Mouse (Mus musculus) T-cell, adult 2 months (primary cell): ENCODE measurements at regions not wholly inside any gene's neighbourhood (a gene's known extent, or its start where the extent isn't known, plus 50 kb on each side); places are given as distances from the start of the nearest gene placed in this dataset.

Experiments
- DNase-seq: peaks from one replicate; pipeline ENCODE4 v3.0.0; 2022; ENCODE audit warnings: low spot score

DNA sequence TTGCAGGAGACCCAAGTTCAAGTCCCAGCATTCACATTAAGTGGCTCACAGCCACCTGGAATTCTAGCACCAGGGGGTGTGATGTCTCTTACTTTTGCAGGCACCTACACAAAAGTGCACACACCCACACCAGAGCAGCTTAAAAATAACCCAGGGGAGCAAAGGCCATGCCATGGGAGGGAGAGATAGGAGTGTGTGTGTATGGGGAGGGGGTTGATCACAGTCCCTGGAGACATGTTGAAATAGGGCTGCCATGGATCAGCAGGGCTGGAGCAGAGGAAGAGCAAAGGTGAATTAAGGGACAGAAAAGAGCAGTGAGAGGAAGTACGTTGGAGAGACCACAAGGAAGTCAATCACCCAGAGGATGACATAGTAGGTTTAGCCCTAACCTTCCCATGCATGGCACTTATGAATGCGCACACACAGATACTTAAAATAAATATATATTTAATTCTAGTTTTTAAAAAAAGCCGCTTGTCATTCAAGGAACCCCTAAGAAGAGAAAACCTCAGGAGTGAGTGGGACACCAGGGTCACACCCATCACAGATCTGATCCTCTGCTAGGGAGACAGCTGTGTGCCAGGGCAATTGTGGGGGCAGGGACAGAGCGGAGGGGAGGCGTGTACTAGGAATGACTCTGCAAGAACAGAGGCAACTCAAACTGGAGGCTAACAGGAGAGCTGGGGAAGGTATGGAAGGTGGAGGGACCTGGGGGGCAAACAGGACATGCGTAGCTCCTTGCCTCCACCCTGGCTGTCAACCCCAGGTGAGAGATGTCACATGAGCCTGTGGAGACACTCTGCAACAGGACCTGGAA is 189.5 kb upstream of the Rybp start:
- no peak for DNase-seq

DNA sequence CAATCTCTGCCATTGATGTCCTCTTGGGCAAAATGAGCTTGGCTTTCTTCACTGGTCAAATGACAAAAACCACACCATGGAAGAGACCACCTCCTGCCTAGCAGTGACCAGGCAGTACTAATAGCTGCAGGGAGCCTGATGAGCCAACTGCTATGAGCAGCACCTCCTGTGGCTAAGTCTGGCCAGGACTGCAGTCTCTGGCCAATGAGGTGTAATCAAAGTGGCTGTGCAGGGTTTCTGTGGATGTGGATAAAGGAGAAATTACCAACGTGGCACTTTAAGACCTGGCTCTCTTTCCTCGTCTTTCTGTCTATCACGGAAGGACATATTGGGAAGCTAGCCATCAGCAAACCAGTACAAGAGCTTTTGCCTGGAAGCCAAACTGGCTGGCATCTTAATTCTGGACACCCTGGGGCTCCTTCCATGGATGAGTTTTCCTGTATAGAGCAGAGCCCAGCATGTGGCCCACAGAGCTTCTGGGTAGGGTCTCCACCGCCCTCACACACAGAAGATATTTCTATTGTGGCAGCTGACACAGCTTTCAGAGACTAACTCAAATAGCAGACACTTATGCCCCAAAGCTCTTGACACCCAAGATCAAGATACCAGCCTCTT is 188.2 kb upstream of the Rybp start:
- no peak for DNase-seq

DNA sequence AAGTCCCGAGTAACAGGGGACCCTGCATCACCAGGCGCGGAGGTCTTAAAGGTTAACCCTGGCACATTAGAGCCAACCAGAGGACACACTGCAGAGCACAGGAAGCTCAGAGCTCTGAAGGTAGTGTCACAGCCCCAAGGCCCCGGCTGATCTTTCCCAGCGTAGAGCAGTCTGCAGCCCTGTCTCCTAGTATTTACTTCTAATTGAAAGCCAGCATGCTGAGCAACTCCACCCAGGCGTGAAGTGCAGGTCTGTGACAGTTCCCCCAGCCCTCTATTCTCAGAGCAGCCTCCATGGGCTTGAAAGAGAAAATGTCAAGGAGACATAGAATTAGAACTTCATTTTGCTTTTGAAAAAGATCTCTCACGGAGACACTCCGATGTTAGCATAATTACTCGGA is 187.0 kb upstream of the Rybp start:
- no peak for DNase-seq

DNA sequence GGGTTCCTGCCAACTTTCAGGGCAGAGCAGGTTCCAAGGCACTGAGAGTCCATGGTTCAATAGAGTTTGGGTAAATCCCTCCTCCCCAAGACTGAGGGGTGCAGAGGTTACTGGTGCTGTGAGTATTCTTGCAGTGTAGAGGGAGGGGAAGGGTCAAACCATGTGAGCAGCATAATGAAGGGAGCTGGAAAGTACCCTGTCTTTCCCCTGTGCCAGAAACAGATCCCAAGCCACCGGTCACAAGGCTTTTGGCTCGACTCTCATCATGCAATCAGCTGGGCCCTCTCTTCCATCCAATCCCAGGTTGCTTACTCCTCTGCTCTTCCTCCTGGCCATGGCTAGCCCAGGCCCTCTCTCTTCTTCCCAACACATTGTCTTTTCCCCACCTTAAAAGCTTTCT is 182.8 kb upstream of the Rybp start:
- DNase-seq = no peak

DNA sequence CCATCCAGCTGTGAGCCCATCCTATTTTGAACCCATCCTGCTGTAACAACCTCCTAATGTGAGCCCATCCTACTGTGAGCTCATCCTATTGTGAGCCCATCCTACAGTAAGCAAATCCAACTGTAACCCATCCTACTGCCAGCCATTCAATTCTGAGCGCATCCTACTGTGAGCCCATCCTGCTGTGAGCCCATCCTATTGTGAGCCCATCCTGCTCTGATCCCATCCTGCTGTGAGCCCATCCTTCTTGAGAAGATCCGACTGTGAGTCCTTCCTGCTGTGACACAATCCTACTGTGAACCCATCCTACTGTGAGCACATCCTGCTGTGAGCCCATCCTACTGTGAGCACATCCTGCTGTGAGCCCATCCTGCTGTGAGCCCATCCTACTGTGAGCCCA is 175.5 kb upstream of the Rybp start:
- DNase-seq = no peak

DNA sequence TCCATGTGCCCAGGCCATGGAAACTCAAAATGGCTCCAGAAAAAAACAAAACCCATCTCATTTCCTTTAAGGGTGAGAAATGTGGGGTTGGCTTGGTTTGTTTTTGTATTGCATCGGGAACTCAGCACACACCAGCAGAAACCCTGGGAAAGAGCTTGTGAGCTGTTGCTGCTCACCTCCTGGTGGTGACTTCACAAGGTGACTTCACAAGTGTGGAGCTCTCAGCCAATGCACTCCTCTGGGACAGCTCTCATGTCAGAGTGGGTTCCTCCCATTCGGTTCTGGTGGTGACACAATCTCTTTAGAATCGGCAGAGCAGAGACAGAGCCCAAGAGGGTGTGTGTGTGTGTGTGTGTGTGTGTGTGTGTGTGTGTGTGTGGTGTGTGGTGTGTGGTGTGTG is 166.1 kb upstream of the Rybp start:
- no peak for DNase-seq

DNA sequence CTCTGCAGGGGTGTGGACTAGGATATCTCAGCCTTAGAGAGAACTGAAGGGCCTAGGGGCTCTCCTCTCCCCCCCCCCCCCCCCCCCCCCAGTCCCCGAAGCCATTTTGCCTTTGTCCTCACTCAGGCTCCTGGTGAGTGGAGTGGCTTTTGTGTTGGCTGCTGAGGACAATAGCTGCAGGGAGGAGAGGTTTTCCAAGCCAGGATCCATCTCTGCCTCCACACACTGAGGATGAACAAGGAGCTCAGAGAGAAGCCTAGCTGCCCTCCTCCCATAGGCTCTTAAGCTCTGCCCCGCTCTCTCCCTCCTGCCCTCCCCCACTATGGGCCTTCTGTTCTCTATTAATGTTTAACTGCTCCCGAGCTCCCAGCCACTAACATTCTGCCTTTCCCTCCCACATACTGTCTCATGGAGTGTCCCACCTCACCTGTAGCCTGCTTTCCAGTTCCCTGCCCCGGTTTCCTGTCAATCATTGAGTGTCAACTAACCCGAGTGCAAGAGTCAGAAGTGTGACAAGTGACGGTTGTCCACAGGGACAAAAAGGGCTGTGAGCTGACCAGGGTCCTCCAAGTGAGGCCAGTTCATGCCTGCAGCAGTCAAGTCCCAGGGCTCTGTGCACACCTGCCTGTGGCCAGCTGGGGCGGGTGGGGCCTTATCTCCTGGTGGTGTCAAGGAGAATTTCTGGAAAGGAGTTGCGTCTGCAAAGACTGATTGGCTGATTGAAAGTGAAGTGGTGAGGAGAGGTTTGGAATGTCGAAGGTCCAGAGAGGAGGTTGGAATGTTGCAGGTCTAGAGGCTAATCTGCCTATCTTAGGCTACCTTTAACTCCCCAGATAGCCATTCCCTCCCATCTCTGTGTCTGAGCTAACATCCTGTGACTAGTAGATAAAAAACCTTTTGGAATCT is 165.1 kb upstream of the Rybp start:
- no peak for DNase-seq

DNA sequence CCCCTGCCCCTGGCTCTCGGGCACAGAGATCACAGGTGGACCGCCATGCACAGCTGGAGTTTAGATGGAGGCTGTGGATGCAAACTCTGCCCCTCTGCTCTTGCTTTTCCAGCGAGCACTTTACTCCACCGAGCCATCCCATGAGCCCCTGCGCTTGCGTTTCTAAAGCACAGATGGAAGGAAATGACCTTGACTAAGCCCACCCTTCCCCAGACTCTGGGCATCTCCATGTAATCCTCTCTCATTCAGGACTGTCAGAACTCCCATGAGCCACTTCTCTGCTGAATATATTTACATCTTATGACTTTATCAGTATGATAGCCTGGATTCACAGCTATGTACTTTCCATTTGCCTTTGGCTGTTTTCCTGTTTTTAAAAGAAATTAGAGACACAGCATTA is 162.8 kb upstream of the Rybp start:
- DNase-seq = no peak

DNA sequence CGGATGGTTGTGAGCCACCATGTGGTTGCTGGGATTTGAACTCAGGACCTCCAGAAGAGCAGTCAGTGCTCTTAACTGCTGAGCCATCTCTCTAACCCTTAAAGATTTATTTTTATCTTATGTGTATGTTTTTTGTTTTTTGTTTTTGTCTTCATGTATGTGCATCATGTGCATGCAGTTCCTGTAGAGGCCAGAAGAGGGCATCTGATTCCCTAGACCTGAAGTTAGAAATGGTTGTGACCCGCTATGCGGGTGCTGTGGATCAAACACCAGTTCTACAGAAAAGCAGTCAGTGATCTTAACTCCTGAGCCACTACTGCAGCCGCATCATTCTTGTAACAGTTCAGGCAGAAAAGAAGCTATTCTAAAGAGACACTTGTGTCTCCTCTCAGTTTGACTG is 161.8 kb upstream of the Rybp start:
- no peak for DNase-seq

DNA sequence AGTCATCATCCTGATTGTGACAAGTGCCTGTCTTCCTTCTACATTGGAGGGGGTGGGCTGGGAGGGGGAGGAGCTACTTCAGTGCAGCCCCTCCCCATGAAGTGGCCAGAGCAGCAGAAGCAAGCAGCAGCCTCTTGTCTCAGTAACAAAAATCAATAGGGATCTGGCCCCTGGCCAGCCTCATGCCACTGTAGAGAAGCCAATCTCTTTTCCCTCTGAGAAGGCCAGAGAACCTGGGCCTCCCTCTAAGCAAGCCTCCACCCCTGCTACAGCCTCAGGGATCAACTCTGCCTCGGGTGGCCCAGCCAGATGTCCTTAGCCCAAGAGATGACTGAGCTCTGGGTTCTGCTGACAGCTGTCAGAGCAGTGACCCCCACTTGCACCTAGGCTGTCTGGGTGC is 159.9 kb upstream of the Rybp start:
- no peak for DNase-seq

DNA sequence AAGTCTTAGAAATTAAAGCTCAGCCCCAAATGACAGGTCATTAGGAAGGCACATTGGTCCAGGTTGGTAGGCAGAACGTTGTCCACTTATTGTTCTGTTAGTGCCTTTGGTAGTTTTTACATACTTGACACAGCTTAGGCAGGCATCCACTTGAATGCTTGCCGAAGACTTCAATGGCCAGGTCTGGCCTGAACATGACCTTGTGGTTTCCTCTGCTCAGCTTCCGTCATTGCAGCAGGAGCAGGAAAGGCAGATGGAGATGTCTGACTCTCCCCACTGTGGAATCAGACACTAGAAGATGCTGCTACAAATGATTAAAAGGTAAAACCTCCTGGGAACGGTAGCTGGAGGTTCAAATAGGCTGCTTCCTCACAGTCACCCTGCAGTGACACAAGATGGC is 159.5 kb upstream of the Rybp start:
- DNase-seq = no peak

DNA sequence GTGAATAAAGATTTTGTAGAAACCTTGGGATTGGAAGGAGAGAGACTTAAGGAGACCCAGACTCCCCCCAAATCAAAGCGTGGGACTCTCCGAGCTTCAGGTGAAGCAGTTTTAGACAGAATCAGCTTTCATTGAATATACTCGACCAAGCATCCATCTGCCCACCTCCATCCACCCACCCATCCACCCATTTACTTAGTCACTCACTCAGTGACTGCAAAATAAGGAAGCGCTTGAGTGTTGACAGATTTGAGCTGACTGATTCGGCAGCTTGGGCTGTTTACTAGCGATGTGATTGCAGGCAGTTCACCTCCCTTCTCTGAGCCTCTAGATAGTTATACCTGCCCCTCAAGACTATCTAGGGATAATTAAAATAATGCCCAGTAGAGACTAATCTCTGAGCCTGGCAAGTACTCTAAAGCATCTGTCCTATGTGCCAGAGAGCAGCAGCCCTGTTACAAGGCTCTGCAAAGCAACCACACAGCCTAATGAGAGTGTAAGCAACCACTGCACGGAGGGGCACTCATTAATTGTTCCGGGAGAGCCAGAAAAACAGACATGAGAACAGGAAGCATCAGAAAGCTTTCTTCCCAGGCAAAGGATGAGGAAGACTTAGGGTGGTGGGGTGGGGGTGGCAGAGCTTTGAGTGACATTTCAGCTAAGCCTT is 151.9 kb upstream of the Rybp start:
- DNase-seq = no peak

DNA sequence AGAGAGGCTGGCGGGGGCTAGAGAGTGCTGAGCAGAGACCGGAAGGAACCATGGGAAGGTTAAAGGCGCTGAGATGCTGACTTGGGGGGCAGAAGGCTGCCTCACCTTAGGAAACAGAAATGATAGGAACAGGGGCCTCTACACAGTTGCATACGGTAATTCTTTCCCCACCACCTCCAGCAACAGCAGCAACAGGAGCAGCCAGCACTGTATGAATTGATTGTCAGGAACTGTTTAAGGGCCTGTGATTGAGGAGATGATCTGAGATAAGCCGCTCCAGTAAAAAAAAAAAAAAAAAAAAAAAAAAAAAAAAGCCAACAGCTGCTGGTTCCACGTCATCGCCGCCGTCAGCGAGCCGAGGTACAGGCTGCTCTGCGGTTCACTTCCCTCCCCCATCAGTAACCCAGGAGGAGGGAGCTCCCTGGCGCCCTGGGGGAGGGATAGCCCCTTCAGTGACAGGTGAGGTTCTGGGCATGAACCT is 151.3 kb upstream of the Rybp start:
- DNase-seq = peak; percentile 82

DNA sequence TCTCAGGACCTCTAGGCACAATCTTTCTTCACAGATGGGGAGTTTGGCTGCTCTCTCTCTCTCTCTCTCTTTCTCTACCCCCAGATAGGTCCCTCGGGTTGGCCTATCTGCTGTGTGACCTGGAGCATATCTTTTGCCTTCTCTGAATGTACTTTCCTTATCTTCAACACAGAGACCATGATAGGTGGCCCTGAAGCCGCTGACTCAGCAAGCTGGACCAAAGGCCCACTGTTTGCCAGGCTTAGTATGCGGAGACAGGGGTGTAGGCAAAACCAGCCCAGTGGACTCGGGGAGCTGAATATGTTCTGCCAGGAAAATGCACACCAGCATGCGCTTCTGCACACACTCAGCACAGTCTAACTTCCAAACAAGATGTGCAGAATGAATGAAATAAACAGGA is 150.7 kb upstream of the Rybp start:
- no peak for DNase-seq

DNA sequence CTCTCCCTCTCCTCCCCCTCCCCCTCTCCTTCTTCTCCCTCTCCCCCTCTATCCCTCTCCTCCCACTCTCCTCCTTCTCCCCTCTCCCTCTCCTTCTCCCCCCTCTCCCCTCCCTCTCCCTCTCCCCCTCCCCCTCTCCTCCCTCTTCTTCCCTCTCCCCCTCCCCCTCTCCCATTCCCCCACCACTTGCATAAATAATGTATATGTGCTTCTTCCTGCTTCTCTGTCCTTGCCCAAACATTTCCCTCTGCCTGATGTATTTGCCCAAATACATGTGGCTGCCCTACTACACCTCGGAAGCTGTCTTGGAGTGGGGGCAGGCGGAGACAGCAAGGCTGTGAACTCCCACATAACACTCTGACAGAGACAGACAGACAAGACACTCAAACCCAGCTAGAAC is 149.2 kb upstream of the Rybp start:
- no peak for DNase-seq

DNA sequence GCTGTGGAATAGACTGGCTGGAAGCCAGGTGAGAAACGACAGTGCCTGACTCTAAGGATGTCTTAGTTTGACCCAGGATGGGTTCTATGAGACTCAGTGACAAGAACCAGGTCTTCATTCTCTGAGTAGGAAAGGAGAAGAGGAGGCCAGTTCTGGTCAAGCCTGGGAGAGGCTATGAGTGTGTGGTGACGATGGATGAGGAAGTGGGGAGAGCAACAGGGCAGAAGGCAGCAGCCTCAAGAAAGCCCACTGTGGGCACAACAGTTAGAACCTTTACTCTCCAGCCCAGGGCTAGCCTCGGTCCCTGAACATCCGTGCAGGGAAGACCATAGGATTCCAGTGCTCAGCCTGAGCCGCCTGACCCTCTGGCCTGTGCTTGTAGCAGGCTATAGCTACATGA is 147.9 kb upstream of the Rybp start:
- DNase-seq = no peak

DNA sequence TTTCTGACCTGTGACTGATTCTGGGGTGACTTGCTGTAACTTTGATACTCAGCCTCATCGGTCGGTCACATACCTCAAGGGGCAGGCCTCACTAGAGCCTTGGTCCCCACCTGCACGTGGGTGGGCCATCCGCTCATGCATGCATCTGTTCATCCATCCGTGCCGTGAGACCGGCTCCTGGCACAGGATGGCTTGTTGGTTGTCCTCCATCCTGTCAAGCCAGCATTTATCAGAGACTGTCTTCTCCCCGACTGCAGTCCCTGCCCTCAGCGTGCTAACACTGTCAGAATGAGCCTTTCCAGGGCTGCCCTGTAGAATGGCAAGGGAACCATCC is 146.2 kb upstream of the Rybp start:
- no peak for DNase-seq

DNA sequence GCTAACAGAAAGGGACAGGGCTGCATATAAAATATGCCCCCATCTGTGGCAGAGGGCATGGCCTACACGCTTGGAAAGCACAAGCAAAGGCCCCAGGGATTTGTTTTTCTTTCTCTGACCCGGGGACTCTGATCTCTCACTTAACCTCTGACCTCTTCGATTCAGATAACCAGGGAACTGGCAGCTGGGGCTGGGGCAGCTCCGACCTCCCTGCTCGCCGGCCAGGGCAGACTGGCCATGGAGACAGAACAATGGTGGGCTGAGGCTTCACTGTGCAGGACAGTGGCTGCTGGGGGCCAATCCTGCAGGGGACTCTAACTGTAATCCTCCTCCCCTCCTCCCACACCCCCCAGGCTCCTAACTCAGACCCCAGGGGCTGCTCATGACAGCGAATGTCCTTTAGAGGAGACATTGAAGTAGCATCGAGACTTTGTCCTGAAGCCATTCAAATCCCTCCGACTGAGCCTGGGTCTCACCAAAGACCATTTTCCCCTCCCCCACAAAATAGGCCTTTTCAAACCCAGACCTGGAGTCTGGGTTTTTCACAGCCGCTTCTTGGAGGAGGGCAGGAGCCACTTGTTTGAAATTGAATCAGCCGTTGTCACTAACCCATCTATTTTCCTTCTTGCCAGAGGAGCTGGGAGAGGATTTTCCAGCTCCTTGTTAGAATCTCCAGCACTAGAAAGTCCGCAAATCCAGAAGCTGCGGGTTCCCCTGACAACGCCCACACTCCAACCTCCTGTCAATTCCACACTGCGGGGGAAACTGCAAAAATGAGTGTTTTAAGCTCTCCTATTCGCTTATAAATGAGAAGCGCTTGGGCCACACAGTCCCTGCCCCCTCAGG is 145.6 kb upstream of the Rybp start:
- DNase-seq = no peak

DNA sequence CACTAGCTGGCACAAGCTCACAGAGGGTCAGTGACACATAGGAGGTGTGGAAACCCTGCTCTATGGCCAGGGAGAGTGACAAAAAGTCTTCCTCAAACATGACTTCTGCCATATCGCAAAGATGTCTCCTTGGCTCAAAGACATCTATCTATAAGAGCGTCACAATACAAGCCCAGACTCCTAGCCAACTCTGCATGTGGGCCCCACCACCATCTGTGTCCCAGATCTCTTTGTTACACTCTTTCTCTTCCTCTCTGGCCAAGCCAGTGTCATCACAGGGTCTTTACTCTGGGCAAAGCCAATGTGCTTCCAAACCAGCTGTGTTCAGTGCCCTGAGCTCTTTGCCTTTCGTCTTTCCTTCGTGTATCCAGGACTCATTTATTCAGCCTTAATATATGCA is 143.0 kb upstream of the Rybp start:
- no peak for DNase-seq

DNA sequence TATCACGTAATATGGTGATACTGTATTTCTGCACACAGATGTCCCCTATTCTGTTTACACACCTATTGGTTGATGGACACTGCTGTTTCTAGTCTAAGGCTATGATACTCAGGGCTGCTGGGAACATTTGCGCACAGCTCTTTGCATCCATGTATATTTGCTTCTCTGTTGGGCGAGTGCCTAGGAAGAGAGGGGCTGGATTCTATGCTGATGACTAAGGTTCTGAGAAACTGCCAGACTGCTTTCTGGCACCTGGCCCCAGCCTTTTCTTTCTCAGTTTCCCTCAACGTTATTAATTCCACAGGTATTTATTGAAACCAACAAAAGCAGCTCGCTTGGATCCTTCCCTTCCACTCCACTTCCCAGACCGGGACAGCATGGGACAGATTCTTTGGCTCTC is 142.2 kb upstream of the Rybp start:
- no peak for DNase-seq

DNA sequence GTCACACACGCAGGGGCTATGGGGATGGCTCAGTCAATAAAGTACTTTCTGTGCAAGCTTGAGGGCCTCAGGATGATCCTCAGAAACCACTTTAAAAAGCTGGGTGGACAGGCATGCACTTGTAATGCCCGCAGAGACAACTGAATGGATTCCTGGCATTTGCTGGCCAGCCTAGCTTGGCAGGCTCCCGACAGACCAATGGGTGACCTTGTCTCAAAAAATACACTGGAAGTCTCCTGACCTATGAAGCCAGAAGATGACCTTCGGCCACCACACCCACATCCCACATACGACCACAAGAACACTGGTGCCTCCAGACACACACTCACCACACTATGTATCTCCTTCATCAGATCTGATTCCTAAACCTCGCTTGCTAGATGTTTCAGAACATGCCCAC is 141.5 kb upstream of the Rybp start:
- DNase-seq = no peak

DNA sequence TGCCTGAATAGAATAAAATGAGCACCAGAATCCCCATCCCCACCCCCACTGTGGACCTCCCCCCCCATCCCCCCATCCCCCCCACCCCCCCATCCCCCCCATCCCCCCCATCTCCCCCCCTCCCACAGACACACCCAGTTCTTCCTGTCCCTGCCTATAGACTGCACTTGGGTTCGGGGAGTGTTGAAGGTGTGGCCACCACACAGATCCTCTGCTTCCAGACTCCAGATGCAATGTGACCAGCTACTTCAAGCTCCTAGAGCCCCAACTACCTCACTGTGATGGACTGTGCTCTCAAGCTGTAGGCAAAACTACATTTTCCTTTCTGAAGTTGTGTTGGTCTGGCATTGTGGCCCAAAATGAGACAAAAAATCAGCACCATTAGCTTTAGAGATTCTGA is 138.3 kb upstream of the Rybp start:
- no peak for DNase-seq
